In the genomic region with DNA sequence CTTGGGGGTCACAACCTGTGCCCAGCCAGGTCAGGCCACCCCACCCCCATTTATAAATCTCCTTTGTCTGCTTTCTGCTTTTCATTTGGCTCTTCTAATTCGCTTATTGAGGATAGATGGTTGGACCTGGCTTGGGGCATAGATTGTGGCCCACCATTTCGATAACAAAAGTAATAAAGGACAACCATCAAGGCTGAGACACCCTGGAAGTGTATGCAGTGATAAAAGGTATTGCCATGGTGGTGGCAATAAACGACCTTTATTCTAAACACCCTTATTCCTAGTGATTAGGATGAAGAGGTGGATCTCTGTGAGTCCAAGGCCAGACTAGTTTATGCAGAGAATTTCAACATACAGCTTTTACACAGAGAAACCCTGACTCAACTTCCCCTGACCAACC, we compare ENCODE assay signal across 25 mouse cellular contexts.
"Had no signal": no experiment of that assay in that cellular context is flagged by ENCODE, and none has a peak within 500 bp of the region (broad histone marks: within the 10 kb centered on the region; RNA-seq: fewer than 3 reads in every experiment).

No protein-coding gene starts in this region.

- ATAC-seq: forebrain, embryonic 16.5 days; hindbrain, postnatal 0 days; liver, embryonic 12.5 days had no signal

- H3K27ac ChIP-seq: gastrocnemius, adult 2 months; heart, adult 2 months; heart, embryonic 13.5 days; heart, embryonic 15.5 days; hindbrain, embryonic 10.5 days; hindbrain, embryonic 13.5 days; hindbrain, embryonic 15.5 days; hindbrain, postnatal 0 days; layer of hippocampus, adult 2 months; left cerebral cortex, adult 2 months; limb, embryonic 13.5 days; limb, embryonic 15.5 days; liver, embryonic 12.5 days had no signal

- H3K36me3 ChIP-seq: heart, embryonic 13.5 days; heart, embryonic 15.5 days; hindbrain, embryonic 10.5 days; hindbrain, embryonic 13.5 days; hindbrain, embryonic 15.5 days; limb, embryonic 13.5 days; limb, embryonic 15.5 days; liver, embryonic 12.5 days had no signal

- H3K4me3 ChIP-seq: gastrocnemius, adult 2 months; heart, adult 2 months; heart, embryonic 13.5 days; heart, embryonic 15.5 days; hindbrain, embryonic 10.5 days; hindbrain, embryonic 13.5 days; hindbrain, embryonic 15.5 days; layer of hippocampus, adult 2 months; left cerebral cortex, adult 2 months; limb, embryonic 13.5 days; limb, embryonic 15.5 days; liver, embryonic 12.5 days had no signal

- H3K4me1 ChIP-seq: heart, embryonic 13.5 days; heart, embryonic 15.5 days; hindbrain, embryonic 15.5 days; limb, embryonic 15.5 days; liver, embryonic 12.5 days had no signal

- H3K9ac ChIP-seq: heart, embryonic 13.5 days; heart, embryonic 15.5 days; hindbrain, embryonic 13.5 days; hindbrain, embryonic 15.5 days; limb, embryonic 13.5 days; limb, embryonic 15.5 days; liver, embryonic 12.5 days had no signal

- DNase-seq: gastrocnemius, adult 2 months; gastrocnemius, postnatal 10 days; gastrocnemius, postnatal 25 days; heart, adult 2 months; heart, postnatal 14 days; heart, postnatal 4 days; kidney, adult 18-20 months; kidney, adult 8-10 months; kidney, postnatal 10 days; kidney, postnatal 25 days; kidney, postnatal 4 days; left cerebral cortex, postnatal 4 days had no signal

- H3K4me2 ChIP-seq: heart, embryonic 11.5 days; heart, embryonic 13.5 days; heart, embryonic 15.5 days; hindbrain, embryonic 13.5 days; hindbrain, embryonic 15.5 days; limb, embryonic 13.5 days; limb, embryonic 15.5 days; liver, embryonic 12.5 days had no signal

- H3K27me3 ChIP-seq: heart, embryonic 13.5 days; heart, embryonic 15.5 days; hindbrain, embryonic 13.5 days; hindbrain, embryonic 15.5 days; limb, embryonic 13.5 days; limb, embryonic 15.5 days; liver, embryonic 12.5 days had no signal

- H3K9me3 ChIP-seq: heart, embryonic 13.5 days; heart, embryonic 15.5 days; hindbrain, embryonic 10.5 days; hindbrain, embryonic 13.5 days; hindbrain, embryonic 15.5 days; limb, embryonic 13.5 days; limb, embryonic 15.5 days; liver, embryonic 12.5 days had no signal
